Mouse (Mus musculus) liver, postnatal 0 days (tissue): Measurements from ENCODE around the gene Aox1. TPM values are rescaled to one million over a fixed set of nuclear protein-coding genes. Genes with fewer than 3 reads are reported as not detected.
A peak's percentile ranks its signal among the peaks of the same experiment; 100 is the strongest.

ENCODE experiments used
- ATAC-seq: fragments of 200-750 bp; cut with Nextera tagmentation; 2 replicates; pipeline ENCODE4 v1.8.0; 2017; ENCODE audit warnings: mild to moderate bottlenecking, moderate library complexity
- DNase-seq: peaks from one replicate; pipeline ENCODE4 v3.0.0-alpha.2; 2016
- H3K27ac ChIP-seq: fragments of 300-500 bp; sonication (generic); 2 replicates; pipeline ENCODE4 v1.5.1; 2014; ENCODE audit warnings: antibody characterized with exemption, moderate library complexity, mild to moderate bottlenecking, low read depth
- H3K27me3 ChIP-seq: fragments of 300-500 bp; sonication (generic); 2 replicates; pipeline ENCODE4 v1.6.1; 2014; ENCODE audit warnings: low read length, control low read depth, mixed read lengths; ENCODE audit not compliant: insufficient read depth
- H3K36me3 ChIP-seq: fragments of 300-500 bp; sonication (generic); replicated peaks from 2 replicates; pipeline ENCODE4 v1.6.1; 2014; ENCODE audit warnings: mild to moderate bottlenecking, control low read depth, low read length, moderate library complexity, mixed read lengths; ENCODE audit not compliant: insufficient read depth
- H3K4me1 ChIP-seq: fragments of 300-500 bp; sonication (generic); 2 replicates; pipeline ENCODE4 v1.6.1; 2014; ENCODE audit warnings: antibody characterized with exemption, mild to moderate bottlenecking, control low read depth; ENCODE audit not compliant: insufficient read depth
- H3K4me2 ChIP-seq: fragments of 300-500 bp; sonication (generic); 2 replicates; pipeline ENCODE4 v1.6.1; 2014; ENCODE audit warnings: low read depth, mild to moderate bottlenecking, low read length, moderate library complexity, mixed read lengths
- H3K4me3 ChIP-seq: fragments of 300-500 bp; sonication (generic); 2 replicates; pipeline ENCODE4 v1.5.1; 2014; ENCODE audit warnings: low read depth, low read length
- H3K9ac ChIP-seq: fragments of 300-500 bp; sonication (generic); replicated peaks from 2 replicates; pipeline ENCODE4 v1.6.1; 2014; ENCODE audit warnings: mild to moderate bottlenecking, moderate library complexity
- H3K9me3 ChIP-seq: fragments of 300-500 bp; sonication (generic); 2 replicates; pipeline ENCODE4 v1.6.1; 2016; ENCODE audit warnings: mild to moderate bottlenecking, control low read depth, low read length, mixed read lengths
- CTCF ChIP-seq: sonication (generic); IDR thresholded peaks from 2 replicates; pipeline ENCODE4 v1.5.1; 2016; ENCODE audit warnings: antibody characterized with exemption, low read depth
- EP300 ChIP-seq: IDR thresholded peaks from 2 replicates; pipeline ENCODE4 v1.6.1; 2016; ENCODE audit warnings: antibody characterized with exemption, low read depth, mild to moderate bottlenecking
- WGBS: fragments of 180-500 bp; shearing (Covaris S2); extraction: QIAGEN DNeasy Blood & Tissue Kit; methylation state at CpG from one replicate; pipeline ENCODE4 v1.1.7; 2014; ENCODE audit not compliant: insufficient replicate concordance; 5-methylcytosine and 5-hydroxymethylcytosine counted together
- polyA plus RNA-seq: library from polyadenylated mRNA; unstranded; fragments of >200 nt; fragmentation: Nextera tagmentation; extraction: Ambion mirVana; gene quantifications from 2 replicates; pipeline ENCODE4 v1.2.1, GENCODE M21; 2015

Gene Aox1
- polyA plus RNA-seq, 1 experiment from 2014 or later, result 0.42 TPM

DNA sequence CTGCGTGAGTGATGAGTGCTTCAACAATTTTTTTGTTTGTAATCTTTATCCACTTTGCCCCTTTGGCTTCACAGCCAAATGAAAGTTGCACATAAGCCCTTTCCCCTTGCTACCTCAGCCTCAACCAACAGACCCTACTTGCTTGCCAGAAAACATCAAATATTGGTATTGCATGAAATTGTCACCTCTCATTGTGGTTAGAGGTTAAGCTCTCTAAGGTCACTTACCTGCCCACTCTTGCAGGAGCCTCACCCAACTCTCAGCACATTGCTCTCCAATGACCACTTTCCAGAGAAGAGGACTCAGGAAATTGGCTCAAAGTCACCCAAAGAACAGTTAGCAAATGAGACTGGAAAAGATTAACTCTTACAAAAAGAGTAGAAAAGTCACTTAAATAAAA lies 41.8 kb downstream of the Aox1 start:
- H3K9ac ChIP-seq, result no peak overlapping the region
- no peak for DNase-seq
- H3K4me2 ChIP-seq, result no peak overlapping the region
- TF ChIP-seq EP300, result no peak
- no peak for TF ChIP-seq CTCF
- no peak overlapping the region for H3K27ac ChIP-seq
- 61% methylated on average over 1 of the region's 1 CpGs for WGBS
- ATAC-seq, result peak; percentile 59
- H3K9me3 ChIP-seq, result no peaks in the 10 kb centered on the region
- H3K4me3 ChIP-seq, result no peak overlapping the region
- 0 out of 2 replicates have a peak, but pooled peaks cover 3% of the 10 kb centered on the region for H3K4me1 ChIP-seq
- H3K36me3 ChIP-seq, result no peaks in the 10 kb centered on the region
- no peaks in the 10 kb centered on the region for H3K27me3 ChIP-seq

DNA sequence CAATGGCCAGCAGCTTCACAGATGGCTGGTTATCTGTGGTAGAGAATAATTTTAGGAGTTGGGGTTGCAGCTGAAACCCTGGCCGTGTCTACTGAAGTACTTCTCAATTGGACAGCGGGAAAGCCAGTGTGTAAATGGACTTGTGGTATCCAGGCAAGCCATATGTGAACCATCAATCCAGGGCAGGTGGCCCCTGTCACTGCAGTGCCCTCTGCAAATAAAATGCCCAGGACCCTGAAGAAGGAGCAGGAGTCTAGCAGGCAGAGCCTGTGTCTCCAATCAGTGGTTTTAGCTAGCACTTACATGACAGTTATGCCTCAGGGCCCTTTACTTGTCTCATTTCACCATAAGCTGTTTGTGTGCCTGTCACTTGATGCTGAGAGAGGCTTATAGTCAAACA lies 42.7 kb downstream of the Aox1 start:
- TF ChIP-seq CTCF (no peak), EP300 (no peak)
- Histone ChIP-seq H3K4me3 (no peak overlapping the region), H3K4me1 (0 out of 2 replicates have a peak, but pooled peaks cover 3% of the 10 kb centered on the region), H3K9ac (no peak overlapping the region), H3K9me3 (no peaks in the 10 kb centered on the region), H3K4me2 (no peak overlapping the region), H3K27ac (no peak overlapping the region), H3K27me3 (no peaks in the 10 kb centered on the region), H3K36me3 (no peaks in the 10 kb centered on the region)
- no peak for ATAC-seq
- DNase-seq, result no peak
- WGBS, result 75% methylated on average over 2 of the region's 2 CpGs

DNA sequence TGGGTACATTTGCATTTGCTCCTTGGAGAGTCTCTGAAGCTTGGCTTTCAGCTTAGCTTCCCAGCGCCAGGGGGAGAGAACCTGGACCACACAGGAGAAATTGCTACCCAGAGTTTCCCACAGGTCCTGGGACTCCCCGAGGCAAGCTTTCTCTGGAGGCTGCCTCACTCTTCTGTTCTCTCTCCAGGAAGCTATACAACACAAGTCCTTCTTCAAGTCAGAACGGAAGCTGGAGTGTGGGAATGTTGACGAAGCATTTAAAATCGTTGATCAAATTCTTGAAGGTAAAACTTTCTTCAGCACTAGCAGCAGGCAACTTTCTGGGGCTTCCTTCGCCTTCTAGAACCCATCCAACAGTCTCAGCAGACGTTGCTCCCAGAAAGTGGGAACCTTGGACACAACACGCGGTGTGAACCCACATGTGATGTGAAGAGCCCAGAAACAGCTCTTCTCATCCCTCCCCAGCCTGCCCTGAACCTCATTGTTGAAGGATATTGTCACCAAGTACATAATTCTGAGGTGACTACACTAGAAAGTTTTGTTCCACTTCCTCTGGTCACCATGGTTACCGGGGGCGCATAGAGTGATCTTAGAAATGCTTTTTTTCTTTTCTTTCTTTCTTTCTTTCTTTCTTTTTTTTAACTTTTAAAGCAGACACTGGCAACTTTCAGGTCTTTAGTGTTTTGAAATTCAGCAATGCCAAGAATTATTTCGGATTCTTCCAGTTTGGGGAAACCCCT lies 43.4 kb downstream of the Aox1 start:
- no peak overlapping the region for H3K4me3 ChIP-seq
- WGBS, result 69% methylated on average over 12 of the region's 12 CpGs
- H3K4me1 ChIP-seq, result 0 out of 2 replicates have a peak, but pooled peaks cover 3% of the 10 kb centered on the region
- no peak overlapping the region for H3K27ac ChIP-seq
- DNase-seq (no peak), ATAC-seq (no peak)
- H3K9ac ChIP-seq, result no peak overlapping the region
- H3K9me3 ChIP-seq, result no peaks in the 10 kb centered on the region
- no peak for TF ChIP-seq CTCF
- TF ChIP-seq EP300, result no peak
- H3K27me3 ChIP-seq, result no peaks in the 10 kb centered on the region
- H3K36me3 ChIP-seq, result no peaks in the 10 kb centered on the region
- H3K4me2 ChIP-seq, result no peak overlapping the region

DNA sequence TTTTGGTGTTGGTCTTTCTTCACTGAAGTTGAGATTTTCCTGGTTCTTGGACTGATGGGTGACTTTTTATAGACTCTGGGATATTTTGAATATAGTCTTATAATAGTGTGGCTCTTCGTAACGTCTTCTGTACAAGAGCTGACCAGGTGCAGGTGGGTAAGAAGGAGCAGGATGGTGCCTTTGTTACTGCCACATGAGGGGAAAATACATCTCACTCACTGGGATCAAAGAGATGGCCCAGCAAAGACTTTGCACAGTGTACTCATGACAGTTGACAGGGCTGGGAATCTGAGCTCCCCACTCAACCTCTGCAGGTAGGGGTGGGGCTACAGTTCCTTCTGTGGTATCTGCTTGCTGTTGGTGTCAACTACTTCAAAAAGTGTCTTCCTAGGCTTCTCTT lies 44.5 kb downstream of the Aox1 start:
- Histone ChIP-seq H3K27me3 (no peaks in the 10 kb centered on the region), H3K4me1 (0 out of 2 replicates have a peak, but pooled peaks cover 3% of the 10 kb centered on the region), H3K9me3 (no peaks in the 10 kb centered on the region), H3K9ac (no peak overlapping the region), H3K36me3 (no peaks in the 10 kb centered on the region), H3K27ac (no peak overlapping the region), H3K4me2 (no peak overlapping the region), H3K4me3 (no peak overlapping the region)
- no peak for TF ChIP-seq EP300
- no peak for TF ChIP-seq CTCF
- ATAC-seq (no peak), DNase-seq (no peak)
- 80% methylated on average over 2 of the region's 2 CpGs for WGBS

DNA sequence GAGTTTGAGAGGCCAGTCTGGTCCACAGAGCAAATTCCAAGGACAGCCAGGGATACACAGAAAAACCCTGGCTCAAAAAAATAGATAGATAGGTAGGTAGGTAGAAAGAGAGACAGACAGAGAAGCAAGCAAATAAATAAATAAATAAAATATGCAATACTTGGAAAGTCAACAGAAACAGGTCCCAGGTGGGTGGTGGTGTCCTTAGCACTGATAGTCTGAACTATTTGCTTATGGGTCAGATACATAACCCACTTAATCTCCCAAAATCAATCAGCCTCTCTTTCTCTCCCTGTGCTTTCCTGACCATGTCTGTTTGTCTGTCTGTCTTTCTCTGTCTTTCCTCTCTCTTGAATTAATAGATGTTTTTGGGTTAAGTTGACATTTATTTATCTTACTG lies 48.2 kb downstream of the Aox1 start:
- TF ChIP-seq CTCF, result no peak
- TF ChIP-seq EP300, result no peak
- no peak for DNase-seq
- Histone ChIP-seq H3K36me3 (no peaks in the 10 kb centered on the region), H3K4me1 (no peaks in the 10 kb centered on the region), H3K27me3 (no peaks in the 10 kb centered on the region), H3K4me2 (no peak overlapping the region), H3K4me3 (no peak overlapping the region), H3K9ac (no peak overlapping the region), H3K27ac (peak overlapping the region; percentile 82), H3K9me3 (no peaks in the 10 kb centered on the region)
- ATAC-seq, result peak; percentile 79

DNA sequence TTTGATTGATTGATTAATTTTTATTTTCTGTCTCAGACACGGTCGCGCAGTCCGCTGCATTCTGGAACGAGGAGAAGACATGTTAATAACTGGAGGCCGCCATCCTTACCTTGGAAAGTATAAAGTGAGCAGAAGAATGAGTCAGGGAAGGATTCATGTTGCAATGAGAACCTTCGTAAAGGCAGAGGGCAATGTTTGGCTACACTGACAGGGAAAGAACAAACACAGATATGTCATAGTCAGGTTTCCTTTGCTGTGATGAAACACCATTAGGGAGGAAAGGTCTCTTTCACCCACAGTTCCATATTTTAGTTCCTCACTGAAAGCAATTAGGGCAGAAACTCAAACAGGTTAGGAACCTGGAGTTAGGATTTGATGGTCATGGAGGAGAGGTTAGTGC lies 48.7 kb downstream of the Aox1 start:
- no peak overlapping the region for H3K9ac ChIP-seq
- 0 out of 2 replicates have a peak, but pooled peaks have one; percentile 22 for TF ChIP-seq CTCF
- peak; percentile 35; the same call in 1 of the 2 replicates for TF ChIP-seq EP300
- H3K4me2 ChIP-seq, result no peak overlapping the region
- no peaks in the 10 kb centered on the region for H3K4me1 ChIP-seq
- DNase-seq, result no peak
- no peaks in the 10 kb centered on the region for H3K27me3 ChIP-seq
- 73% methylated on average over 7 of the region's 7 CpGs for WGBS
- H3K4me3 ChIP-seq, result no peak overlapping the region
- ATAC-seq, result peak; percentile 96
- H3K27ac ChIP-seq, result peak overlapping the region; percentile 82
- H3K9me3 ChIP-seq, result no peaks in the 10 kb centered on the region
- no peaks in the 10 kb centered on the region for H3K36me3 ChIP-seq
